Mouse (Mus musculus): ENCODE measurements around the gene Wdr47.
A peak's percentile ranks its signal among the peaks of the same experiment; 100 is the strongest.
"Not testable (repeated sequence)": the region's sequence is repeated elsewhere in the genome, so short reads cannot be mapped to it uniquely, and the experiment has no call there.

The Wdr47 gene

DNA sequence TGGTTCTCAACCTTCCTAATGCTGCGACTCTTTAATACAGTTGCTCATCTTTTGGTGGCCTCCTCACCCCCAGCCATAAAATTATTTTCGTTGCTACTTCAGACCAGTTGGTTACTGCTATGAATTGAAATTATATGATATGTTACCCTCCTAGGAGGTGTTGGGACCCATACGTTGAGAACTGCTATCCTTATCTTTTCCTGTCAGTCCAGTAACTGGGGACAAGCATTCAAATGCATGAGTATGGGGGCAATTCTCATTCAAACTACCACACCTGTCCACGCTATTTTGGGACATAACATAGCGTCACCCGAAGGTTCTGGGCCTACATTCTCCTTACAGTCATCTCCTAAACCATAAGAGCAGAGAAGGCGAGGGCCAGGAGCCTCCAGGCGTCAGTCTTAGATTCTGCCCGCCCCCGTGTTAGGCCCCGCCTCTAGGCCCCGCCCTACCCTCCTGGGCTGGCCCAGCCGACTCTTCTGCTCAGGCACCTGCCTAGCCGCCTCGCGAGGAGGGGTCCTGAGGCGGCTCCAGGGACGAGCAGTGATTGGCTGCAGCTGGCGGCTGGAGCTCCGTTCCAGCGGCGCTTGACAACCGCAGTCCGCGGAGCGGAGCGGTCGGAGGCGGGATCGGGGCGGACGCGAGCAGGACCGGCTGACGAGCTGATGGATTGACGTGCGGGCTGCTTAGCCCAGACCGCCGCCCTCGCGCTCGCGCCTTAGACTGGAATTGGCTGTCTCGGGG lies at the start of gene Wdr47:
Gene Wdr47, plus strand, starts transcription at position 494 of the 744 bp plus-strand sequence.
- DNase-seq (ENCODE audit: inconsistent ontology term), result peak; percentile 97

DNA sequence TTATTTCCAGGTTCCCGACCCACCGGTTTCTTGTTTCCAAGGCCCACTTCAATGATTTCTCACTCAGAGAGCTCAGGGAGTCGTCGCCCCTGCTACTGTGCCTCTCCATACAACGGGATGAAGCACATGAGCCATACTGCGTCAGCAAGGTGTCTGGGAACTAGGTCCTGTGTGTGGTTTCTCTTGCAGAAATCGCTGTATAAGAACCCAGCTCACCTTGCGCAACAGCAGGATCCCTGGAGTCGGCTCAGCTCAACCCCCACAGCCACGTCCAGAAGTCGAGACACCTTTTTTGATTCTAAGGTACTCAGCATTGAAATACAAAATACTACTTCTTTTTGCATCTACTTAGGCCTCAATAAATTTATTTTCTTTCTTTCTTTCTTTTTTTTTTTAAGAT lies 48.8 kb upstream of the Wdr47 start:
- DNase-seq (ENCODE audit: inconsistent ontology term), result no peak

DNA sequence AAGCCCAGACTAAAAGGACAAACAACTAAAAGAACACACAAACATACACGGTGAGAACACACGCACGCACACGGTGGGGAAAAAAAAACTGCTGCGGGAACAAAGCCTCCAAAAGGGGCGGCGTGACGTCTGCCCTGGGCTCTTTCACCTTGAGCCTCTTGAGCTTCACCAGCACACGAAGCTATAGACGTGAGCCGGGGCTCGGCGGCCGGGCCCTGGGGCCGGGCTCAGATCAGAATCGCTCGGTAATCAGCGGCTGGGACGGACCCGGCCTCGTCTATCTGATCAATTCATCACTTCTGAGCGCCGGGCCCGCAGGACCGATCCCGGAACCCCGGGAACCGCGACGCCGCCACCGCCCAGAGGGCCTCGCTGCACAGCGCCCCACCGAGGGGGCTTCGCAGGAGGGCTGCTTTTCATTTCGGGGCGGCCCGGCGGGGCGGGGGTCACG lies 36.9 kb upstream of the Wdr47 start:
- no peak for DNase-seq (ENCODE audit: inconsistent ontology term)

DNA sequence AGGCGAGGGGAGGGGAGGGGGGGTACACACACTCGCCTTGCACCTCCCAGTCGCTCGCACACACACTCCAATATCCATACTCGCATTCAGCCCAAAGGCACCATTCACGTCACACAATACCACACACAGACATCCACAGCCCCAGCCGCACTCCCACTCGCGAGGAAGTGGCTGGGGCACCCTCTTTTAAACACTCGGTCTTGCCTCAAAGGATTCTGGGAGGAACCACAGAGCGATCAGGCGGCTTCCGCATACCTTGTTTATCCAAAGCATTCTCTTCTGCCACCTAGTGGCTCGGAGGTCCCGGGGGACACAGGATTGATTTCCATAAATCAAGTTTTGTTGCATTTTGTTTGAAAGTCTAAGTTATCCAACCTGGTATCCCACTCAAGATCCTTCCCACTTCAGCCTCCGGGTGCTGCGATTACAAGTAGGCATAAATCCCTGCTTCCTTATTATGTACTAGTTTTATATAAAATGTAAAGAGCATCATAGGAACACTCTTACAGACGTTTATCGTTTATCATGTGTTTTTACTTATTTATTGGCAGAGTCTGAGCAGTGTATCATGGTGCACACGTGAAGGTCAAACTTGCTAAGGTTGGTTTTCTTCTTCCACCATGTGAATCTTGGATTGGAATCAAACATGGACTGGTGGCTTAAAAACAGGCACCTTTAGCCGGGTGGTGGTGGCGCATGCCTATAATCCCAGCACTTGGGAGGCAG lies 36.3 kb upstream of the Wdr47 start:
- DNase-seq (ENCODE audit: inconsistent ontology term), result peak; percentile 97

DNA sequence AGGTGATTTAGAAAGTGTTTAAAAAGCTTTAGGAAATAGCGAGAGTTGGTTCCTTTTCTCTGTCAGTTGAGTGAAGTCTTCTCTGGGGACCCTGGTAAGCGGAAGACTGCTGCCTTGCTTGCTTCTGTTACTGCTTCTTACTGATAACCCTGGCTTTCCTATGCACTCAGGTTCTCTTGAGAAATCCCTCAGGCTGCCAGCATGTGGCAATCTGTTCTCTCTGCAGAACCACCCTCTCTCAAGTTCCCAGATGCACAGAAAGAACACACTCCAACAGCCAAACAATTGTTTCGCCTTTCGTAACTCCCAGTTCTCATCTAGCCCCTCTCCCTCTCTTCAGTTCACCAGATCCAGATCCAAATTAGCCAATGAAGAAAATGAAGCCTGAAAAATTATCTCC lies 33.2 kb upstream of the Wdr47 start:
- no peak for DNase-seq (ENCODE audit: inconsistent ontology term)

DNA sequence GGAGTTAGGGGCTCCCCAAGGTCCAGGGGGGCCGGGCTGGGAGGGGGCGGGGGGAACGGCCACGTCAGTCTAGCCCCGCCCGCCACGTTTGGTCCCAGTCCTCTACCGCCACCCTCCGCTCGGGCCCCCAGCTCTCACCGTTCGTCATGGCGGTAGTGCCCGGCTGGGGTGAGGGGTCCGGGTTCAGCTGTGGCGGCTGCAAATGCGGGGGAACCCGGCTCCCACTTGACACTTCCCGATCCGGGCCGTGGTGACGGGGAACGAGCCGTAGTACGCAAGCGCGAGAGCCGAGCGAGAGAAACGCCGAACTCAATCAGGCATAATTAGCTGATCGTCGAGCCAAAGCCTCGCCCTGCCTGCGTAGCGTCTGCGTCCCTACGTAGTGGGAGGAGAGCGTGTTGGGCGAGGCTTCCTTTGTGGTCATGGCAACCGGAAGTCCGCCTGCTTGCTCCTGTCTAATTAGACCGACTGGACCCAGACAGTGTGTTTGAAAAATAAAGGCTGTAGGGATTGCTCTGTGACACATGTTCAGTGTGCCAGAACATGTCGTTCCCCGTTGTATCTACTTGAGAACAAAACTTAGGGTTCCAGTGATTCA lies 28.8 kb upstream of the Wdr47 start, which contains the start of gene Tmem167b:
Gene Tmem167b, minus strand, starts transcription at position 334 of the 598 bp plus-strand sequence.
- DNase-seq (ENCODE audit: inconsistent ontology term), result peak; percentile 97

DNA sequence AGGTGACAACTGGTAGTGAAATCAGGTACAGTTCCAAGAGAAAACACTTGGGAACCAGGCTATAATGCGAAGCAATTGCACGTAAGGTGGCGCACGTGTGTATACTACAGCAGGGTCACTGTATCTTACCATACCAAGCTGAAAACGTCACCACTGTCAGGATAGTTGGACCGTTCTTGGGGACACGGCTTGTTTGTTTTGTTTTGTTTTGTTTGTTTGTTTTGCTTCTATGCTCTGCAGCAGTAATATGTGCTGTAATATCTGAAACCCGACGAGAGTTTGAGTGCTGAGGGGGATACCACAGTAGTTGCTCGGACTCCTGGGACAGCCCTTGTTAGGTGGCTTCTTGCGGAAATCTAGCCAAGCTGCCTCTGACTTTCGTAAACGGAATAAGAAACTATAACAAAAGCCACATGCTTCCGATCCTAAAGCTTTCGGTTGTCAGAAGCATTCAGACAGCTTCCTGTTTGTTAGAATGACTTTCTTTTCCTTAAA lies 28.3 kb upstream of the Wdr47 start:
- DNase-seq (ENCODE audit: inconsistent ontology term), result peak; percentile 57

DNA sequence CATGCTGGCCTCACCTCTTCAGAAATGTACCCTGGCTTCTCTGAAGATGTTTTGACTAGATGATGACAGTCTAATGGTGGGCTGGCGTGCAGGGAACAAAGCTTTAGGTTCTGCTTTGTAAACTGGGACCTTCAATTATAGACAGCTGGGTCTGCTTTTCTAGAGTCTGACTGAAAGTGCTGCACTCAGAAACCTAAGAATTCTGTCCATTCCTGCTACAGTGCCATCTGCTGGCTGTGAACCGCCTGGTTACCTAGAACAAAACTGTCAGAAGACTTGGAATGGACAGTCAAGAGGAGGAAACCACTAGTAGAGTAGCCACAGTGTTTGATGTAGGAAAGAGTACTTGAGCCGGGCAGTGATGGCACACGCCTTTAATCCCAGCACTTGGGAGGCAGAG lies 27.8 kb upstream of the Wdr47 start:
- DNase-seq (ENCODE audit: inconsistent ontology term), result peak; percentile 83

DNA sequence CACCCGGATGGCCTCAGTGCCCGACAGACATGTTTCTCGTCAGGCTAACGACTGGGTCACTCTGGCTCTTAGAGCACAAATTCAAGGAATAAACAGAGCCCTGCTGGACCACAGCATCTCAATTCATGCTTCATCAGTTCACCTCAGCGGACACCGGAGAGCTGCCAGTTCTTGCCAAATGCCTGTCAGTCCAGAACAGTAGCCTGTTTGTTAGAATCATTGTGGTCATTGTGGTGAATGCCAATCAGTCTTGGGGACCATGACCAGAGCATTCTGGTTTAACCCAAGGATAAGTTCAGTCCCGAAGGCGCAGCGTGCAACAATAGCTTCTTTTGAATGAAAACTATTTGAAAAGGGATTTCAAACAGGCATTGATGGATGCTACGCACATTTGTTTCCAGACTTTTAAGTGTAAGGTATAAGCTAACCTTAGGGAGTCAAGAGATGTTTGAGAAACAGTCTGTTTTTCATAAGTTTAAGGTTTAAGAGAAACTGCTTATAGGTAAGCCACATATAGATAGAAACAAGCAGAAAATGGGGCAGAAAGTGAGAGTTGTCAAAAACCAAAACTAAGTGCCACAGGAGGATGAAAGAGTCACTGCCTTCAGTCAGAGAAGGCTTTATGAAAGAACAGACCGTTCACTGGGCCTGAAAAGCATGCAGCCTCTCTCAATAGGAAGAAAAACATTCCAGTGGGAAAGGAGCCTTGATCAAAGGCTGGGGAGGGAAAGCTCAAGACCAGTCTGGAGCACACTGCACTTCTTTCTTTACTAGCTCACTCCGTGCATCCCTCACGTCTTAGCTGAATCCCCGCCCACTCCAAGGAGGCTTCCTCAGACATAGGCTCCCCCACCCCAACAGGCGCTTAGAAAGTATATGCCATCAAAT lies 22.8 kb upstream of the Wdr47 start:
- peak; percentile 95 for DNase-seq (ENCODE audit: inconsistent ontology term)

DNA sequence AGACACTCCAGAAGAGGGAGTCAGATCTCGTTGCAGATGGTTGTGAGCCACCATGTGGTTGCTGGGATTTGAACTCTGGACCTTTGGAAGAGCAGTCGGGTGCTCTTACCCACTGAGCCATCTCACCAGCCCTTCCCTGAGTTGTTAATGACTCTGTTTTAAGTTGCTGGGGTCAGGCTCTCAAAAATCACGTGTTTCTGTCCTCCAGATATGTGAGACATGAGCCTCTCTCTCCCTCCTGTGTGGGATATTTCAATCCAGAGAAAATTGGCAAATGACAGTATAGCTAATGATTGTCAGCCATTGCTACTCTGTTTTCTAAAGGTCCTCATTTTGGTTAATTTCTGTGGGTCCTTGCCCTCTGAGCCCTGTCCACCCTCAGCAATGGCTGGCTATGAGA lies 21.4 kb upstream of the Wdr47 start:
- not testable (repeated sequence) for DNase-seq (ENCODE audit: inconsistent ontology term)

DNA sequence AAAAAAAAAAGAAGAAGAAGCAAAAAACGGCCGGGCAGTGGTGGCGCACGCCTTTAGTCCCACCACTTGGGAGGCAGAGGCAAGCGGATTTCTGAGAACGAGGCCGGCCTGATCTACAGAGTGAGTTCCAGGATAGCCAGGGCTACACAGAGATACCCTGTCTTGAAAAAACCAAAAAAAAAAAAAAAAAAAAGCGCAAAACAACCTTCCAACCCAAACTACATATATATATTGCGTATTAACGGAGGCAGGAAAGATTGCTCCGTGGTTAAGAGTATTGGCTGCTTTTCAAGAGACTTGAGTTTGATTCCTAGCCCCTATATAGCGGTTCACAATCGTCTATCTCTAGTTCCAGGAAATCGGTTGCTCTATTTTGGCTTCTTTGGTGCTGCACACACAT lies 20.3 kb upstream of the Wdr47 start:
- DNase-seq (ENCODE audit: inconsistent ontology term), result no peak

DNA sequence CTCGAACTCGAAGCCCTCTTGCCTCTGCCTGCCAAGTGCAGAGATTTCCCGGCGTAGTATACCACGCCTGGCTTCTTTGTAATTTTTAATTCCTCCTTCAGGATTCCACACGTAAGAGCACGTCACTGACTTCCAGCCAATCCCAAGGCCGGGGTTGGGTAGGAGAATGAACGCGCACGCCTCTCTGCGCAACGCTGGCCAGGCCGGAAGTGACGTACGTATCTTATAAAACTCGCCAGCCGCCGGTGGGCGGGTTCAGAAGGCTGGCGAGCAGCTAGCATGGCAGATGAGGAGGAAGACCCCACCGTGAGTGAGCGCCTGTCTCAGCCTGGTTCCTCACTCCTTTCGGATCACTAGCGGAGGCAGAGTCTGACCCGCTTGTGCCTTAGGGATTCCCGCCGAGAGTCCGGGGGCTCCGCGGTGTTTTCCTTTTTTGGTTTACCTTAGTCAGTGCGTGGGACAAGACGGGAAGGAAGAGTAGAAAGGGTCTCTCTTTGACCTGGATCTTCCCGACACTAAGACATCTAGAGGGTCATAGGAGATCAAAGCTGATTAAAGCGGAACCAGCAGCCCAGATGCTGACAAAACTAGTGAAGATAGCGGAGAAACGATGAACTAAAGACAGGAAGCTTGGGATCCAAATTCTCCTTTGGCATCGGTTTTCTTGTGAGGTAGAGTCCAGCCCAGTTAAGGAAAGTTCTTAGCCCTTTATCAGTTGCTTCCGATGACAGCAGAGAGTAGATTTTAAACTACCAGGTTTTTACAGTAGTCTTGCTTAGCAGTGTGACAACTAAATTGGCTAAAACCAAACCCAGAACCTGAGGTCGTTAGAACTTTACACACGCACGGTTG lies 19.4 kb upstream of the Wdr47 start, which contains the start of gene Taf13:
Gene Taf13, plus strand, starts transcription at position 256 of the 852 bp plus-strand sequence.
- DNase-seq (ENCODE audit: inconsistent ontology term), result peak; percentile 97

DNA sequence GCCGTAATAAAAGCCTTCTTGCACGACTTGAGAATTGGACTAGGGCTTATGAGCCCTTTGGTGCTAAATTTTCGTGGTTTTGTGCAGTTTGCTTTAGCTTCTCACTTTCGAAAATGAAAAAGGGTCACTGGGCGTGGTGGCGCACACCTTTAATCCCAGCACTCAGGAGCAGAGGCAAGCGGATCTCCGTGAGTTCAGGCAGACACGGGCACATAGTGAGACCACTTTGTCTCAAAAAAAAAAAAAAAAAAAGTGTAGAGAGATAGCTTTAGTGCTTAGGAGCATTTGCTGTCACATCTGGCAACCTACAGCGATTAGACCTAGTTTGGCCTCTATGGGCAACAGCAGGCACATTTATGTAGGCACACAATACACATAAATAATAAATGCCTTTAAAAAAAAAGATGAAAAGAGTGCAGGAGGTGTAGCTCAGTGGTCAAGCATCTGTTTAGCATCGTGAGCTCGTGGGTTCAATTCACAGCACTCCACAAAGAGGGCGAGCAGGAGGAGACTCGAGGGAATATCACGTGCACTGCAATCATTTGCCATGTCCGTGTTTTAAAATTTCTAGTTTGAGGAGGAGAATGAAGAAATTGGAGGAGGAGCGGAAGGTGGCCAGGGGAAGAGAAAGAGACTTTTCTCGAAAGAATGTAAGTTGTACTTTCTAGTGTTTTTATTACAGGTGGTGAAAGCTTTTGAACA lies 18.6 kb upstream of the Wdr47 start:
- DNase-seq (ENCODE audit: inconsistent ontology term), result no peak

DNA sequence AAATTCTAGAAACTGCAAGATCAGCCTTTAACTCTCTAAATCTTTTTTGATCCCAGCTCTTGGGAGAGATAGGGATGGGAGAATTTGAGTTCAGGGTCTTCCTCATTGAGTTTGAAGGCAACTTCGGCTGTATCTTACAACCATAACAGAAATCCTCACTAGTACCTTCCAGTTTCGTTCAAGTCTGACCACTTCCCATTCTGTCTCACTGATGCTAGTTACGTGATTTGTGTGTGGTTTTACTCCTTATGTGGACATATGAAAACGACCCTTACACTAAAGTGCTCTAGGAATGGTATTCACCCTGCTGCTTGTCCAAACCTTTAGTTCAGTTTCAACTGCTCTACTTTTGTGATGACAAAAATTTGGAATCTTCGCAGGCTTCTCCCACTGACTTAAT lies 17.1 kb upstream of the Wdr47 start:
- no peak for DNase-seq (ENCODE audit: inconsistent ontology term)

DNA sequence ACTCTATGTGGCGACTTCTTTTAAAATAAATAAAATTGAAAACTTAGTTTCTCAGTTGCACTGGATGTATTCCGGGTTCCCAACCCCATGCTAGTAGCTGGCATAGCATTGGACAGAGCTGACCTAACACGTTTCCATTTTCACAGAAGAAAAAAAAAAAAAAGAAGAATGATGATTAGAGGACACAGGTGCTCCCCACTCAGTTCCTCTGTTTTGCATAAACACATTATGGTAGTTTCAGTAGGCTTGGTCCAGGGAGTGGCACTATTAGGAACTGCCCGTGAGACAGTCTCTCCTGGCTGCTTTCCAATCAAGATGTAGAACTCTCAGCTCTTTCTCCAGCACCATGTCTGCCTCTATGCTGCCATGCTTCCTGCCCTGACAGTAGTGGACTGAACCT lies 6.5 kb upstream of the Wdr47 start:
- no peak for DNase-seq (ENCODE audit: inconsistent ontology term)

DNA sequence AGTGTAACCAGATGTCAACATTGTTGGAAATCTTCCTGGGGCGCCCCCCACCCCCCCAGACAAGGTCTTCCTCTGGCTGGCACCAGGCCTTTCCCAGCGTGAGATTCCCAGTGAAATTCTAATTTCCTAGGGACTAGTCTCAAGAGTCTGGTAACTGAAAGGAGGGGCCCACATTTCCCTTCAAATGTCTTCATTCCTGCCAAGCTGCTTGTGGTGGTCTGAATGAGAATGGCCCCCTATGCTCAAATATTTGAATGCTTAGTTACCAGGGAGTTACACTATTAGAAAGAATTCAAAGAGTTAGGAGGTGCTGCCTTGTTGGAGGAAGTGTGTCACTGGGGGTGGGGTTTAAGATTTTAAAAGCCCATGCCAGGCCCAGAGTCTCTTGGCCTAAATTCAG lies 2.6 kb upstream of the Wdr47 start:
- DNase-seq (ENCODE audit: inconsistent ontology term), result peak; percentile 39

DNA sequence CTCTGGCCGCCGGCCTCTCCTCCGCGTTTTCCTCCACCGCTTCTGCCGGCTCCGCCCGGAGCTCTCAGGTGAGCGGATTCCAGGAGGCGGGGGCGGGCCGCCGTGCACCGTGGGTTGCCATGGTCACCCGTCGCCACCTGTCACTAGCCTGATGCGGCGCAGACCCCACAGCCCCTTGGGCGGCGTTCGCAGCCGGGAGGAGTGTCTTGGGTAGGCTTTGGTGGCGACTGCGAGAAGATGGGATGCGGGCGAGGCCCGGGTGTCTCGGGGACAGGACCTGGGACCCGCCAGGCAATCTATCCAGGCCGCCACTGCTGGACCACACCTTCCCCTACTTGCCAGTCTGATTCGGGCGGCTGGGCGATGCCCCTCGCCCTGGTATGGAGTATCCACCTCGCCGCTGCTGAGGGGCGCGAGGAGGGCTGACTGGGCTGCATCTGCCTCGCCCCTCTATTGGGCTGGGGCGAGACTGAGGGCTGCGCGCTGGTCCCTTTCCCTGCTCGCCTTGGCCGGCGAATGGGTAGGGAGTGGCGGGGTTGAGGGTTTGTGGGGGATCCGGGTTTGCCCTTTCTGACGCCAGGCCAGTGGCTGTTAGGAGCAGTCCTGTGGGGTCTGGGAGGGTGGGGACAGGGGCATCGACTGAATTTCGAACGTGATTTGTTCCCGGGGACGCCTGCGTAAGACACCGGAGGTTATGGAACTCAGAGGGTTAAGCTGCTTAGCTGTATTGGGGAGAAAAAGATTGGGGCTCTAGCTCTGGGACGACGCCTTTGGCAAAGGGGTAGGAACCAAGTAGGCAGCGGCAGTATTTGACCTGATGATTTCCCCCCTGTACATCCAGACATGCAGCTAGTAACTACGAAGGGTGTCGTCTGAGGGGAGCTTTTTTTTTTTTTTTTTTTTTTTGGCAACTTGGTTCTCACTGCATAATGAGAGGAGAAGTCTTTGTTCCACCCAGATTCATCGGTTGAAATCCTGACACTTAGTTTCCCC lies 747 bp downstream of the Wdr47 start:
- DNase-seq (ENCODE audit: inconsistent ontology term), result peak; percentile 36

DNA sequence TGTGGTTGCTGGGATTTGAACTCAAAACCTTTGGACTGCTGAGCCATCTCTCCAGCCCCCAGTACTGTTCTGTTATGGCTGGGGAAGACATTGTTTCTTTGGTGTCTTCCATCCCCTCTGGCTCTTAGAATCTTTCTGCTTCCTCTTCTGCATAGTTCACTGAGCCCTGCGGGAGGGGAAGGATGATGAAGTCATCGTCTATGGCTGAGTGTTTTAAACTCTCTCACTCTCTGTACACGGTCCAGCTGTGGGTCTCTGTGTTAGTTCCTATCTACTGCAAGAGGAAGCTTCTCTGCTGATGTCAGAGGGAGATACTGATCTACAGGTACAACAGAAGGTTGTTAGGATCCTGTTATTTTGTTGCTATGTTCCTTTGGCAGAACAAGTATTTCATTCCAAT lies 17.8 kb downstream of the Wdr47 start:
- DNase-seq (ENCODE audit: inconsistent ontology term), result peak; percentile 20

DNA sequence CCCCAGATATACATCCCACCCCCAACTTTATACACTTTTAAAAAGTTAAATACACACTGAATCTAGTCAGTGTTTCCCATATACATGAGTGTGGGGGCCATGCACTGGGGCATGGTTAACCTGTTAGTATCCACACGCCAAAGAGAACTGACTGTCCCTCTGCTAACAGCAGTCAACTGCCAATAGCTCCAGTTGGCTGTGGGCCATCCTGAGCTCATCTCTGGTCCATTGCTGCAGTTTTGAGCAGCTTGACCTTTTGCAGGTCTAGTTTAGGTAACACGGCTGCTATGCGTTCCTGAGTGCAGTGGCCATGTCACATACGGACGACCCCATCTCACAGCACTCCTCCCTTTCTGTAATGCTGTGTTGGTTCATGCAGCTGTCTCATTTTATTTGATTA lies 43.7 kb downstream of the Wdr47 start:
- DNase-seq (ENCODE audit: inconsistent ontology term), result no peak

Data from Muller cell, postnatal 12 days (primary cell).